Mouse (Mus musculus) MEL (cell line): ENCODE data around the gene Majin. TPM values are rescaled to one million over a fixed set of nuclear protein-coding genes. Genes with fewer than 3 reads are reported as not detected.

Experiments used
- DNase-seq: peaks from one replicate; pipeline ENCODE4 v3.0.0; 2011; ENCODE audit warnings: low read depth, low spot score
- H3K27ac ChIP-seq: 2 replicates; pipeline ENCODE4 v1.5.1; 2012; ENCODE audit warnings: low read depth, mild to moderate bottlenecking, control low read depth, low read length, moderate library complexity; ENCODE audit not compliant: control insufficient read depth
- H3K27me3 ChIP-seq, 2 experiments: fragments of 150-350 bp in 1 of 2; sonication (generic) in 1 of 2; 2 replicates each; pipeline ENCODE4 v1.6.1; 2012; ENCODE audit warnings: low read length in 2 of 2, mild to moderate bottlenecking in 2 of 2, improper control_type of control experiment in 1 of 2, moderate library complexity in 1 of 2; ENCODE audit not compliant: insufficient read depth in 2 of 2, control insufficient read depth in 1 of 2
- H3K36me3 ChIP-seq, 2 experiments: 2 replicates each; pipeline ENCODE4 v1.6.1; 2012 to 2014; ENCODE audit warnings: low read length in 2 of 2, improper control_type of control experiment in 1 of 2, inconsistent platforms in 1 of 2, mild to moderate bottlenecking in 1 of 2; ENCODE audit not compliant: insufficient read depth in 2 of 2, control insufficient read depth in 1 of 2
- H3K4me1 ChIP-seq, 2 experiments: fragments of 150-350 bp in 1 of 2; sonication (generic) in 1 of 2; 2 replicates each; pipeline ENCODE4 v1.6.1; 2012; ENCODE audit warnings: low read length in 2 of 2, improper control_type of control experiment in 1 of 2, mild to moderate bottlenecking in 1 of 2; ENCODE audit not compliant: insufficient read depth in 2 of 2, control insufficient read depth in 1 of 2
- H3K4me3 ChIP-seq, 2 experiments: fragments of 150-350 bp in 1 of 2; sonication (generic) in 1 of 2; 2 replicates each; pipeline ENCODE4 v1.5.1; 2012; ENCODE audit warnings: low read depth in 2 of 2, low read length in 2 of 2, mild to moderate bottlenecking in 2 of 2, moderate library complexity in 2 of 2, control low read depth in 1 of 2, improper control_type of control experiment in 1 of 2; ENCODE audit not compliant: control insufficient read depth in 1 of 2, insufficient read depth in 1 of 2
- H3K79me2 ChIP-seq: 2 replicates; pipeline ENCODE4 v1.6.1; 2012; ENCODE audit warnings: mild to moderate bottlenecking, low read length, moderate library complexity; ENCODE audit not compliant: control insufficient read depth, poor library complexity, insufficient read depth
- H3K9ac ChIP-seq: 2 replicates; pipeline ENCODE4 v1.6.1; 2012; ENCODE audit warnings: low read depth, mild to moderate bottlenecking, control low read depth, low read length, moderate library complexity; ENCODE audit not compliant: control insufficient read depth, poor library complexity, severe bottlenecking
- H3K9me3 ChIP-seq: fragments of 150-350 bp; sonication (generic); replicated peaks from 2 replicates; pipeline ENCODE4 v1.6.1; 2012; ENCODE audit warnings: mild to moderate bottlenecking, low read length, improper control_type of control experiment, moderate library complexity; ENCODE audit not compliant: insufficient read depth
- BHLHE40 ChIP-seq: IDR thresholded peaks from 2 replicates; pipeline ENCODE4 v1.6.1; 2012; ENCODE audit warnings: low read depth, mild to moderate bottlenecking, inconsistent platforms, low read length, improper control_type of control experiment, borderline replicate concordance
- CHD1 ChIP-seq: IDR thresholded peaks from 2 replicates; pipeline ENCODE4 v1.6.1; 2012; ENCODE audit warnings: low read depth, mild to moderate bottlenecking, inconsistent platforms, low read length, improper control_type of control experiment
- CTCF ChIP-seq, 3 experiments: IDR thresholded peaks in 2 of 3; conservative IDR thresholded peaks in 1 of 3; 2 replicates each; pipeline ENCODE4 v1.5.1; 2011 to 2012; ENCODE audit warnings: low read length in 3 of 3, low read depth in 2 of 3, mild to moderate bottlenecking in 2 of 3, improper control_type of control experiment in 1 of 3, inconsistent platforms in 1 of 3, mixed read lengths in 1 of 3, moderate library complexity in 1 of 3; ENCODE audit not compliant: control insufficient read depth in 1 of 3, insufficient read depth in 1 of 3, poor library complexity in 1 of 3, severe bottlenecking in 1 of 3
- ELF1 ChIP-seq: IDR thresholded peaks from 2 replicates; pipeline ENCODE4 v1.6.1; 2014; ENCODE audit warnings: low read depth, mild to moderate bottlenecking, inconsistent platforms, low read length, improper control_type of control experiment, moderate library complexity
- EP300 ChIP-seq, 2 experiments: IDR thresholded peaks; 2 replicates each; pipeline ENCODE4 v1.6.1; 2011; ENCODE audit warnings: improper control_type of control experiment in 2 of 2, low read length in 2 of 2, low read depth in 1 of 2, mild to moderate bottlenecking in 1 of 2
- ETS1 ChIP-seq: IDR thresholded peaks from 2 replicates; pipeline ENCODE4 v1.6.1; 2012; ENCODE audit warnings: low read depth, mild to moderate bottlenecking, inconsistent platforms, low read length, improper control_type of control experiment, moderate library complexity
- GATA1 ChIP-seq: IDR thresholded peaks from 2 replicates; pipeline ENCODE4 v1.6.1; 2011; ENCODE audit warnings: low read depth, low read length, improper control_type of control experiment
- HCFC1 ChIP-seq: IDR thresholded peaks from 2 replicates; pipeline ENCODE4 v1.6.1; 2012; ENCODE audit warnings: low read depth, mild to moderate bottlenecking, inconsistent platforms, low read length, improper control_type of control experiment, moderate library complexity
- JUND ChIP-seq: IDR thresholded peaks from 2 replicates; pipeline ENCODE4 v1.6.1; 2011; ENCODE audit warnings: low read depth, mild to moderate bottlenecking, improper control_type of control experiment, low read length
- MAX ChIP-seq: IDR thresholded peaks from 2 replicates; pipeline ENCODE4 v1.6.1; 2011; ENCODE audit warnings: low read length, improper control_type of control experiment
- MAZ ChIP-seq: IDR thresholded peaks from 2 replicates; pipeline ENCODE4 v1.6.1; 2012; ENCODE audit warnings: low read depth, mild to moderate bottlenecking, inconsistent platforms, low read length, improper control_type of control experiment
- MEF2A ChIP-seq: IDR thresholded peaks from 2 replicates; pipeline ENCODE4 v1.6.1; 2014; ENCODE audit warnings: low read depth, mild to moderate bottlenecking, inconsistent platforms, low read length, improper control_type of control experiment; ENCODE audit not compliant: poor library complexity, insufficient replicate concordance, severe bottlenecking; ENCODE audit errors: extremely low read depth
- MXI1 ChIP-seq: IDR thresholded peaks from 2 replicates; pipeline ENCODE4 v1.6.1; 2011; ENCODE audit warnings: mild to moderate bottlenecking, low read depth, low read length, improper control_type of control experiment
- MYB ChIP-seq: IDR thresholded peaks from 2 replicates; pipeline ENCODE4 v1.6.1; 2011; ENCODE audit warnings: mild to moderate bottlenecking, low read depth, low read length, improper control_type of control experiment
- NELFE ChIP-seq: IDR thresholded peaks from 2 replicates; pipeline ENCODE4 v1.6.1; 2011; ENCODE audit warnings: low read depth, low read length, improper control_type of control experiment
- NRF1 ChIP-seq: IDR thresholded peaks from 2 replicates; pipeline ENCODE4 v1.6.1; 2014; ENCODE audit warnings: low read depth, mild to moderate bottlenecking, inconsistent platforms, low read length, improper control_type of control experiment, moderate library complexity; ENCODE audit not compliant: poor library complexity, insufficient read depth, severe bottlenecking
- POLR2A ChIP-seq, 2 experiments: IDR thresholded peaks; 2 replicates each; pipeline ENCODE4 v1.6.1; 2011 to 2012; ENCODE audit warnings: low read length in 2 of 2, mild to moderate bottlenecking in 2 of 2, control low read depth in 1 of 2, improper control_type of control experiment in 1 of 2, low read depth in 1 of 2, moderate library complexity in 1 of 2; ENCODE audit not compliant: control insufficient read depth in 1 of 2, insufficient read depth in 1 of 2, poor library complexity in 1 of 2
- POLR2AphosphoS2 ChIP-seq: IDR thresholded peaks from 2 replicates; pipeline ENCODE4 v1.6.1; 2011; ENCODE audit warnings: low read length, improper control_type of control experiment
- RAD21 ChIP-seq: IDR thresholded peaks from 2 replicates; pipeline ENCODE4 v1.6.1; 2011; ENCODE audit warnings: mild to moderate bottlenecking, low read depth, low read length, improper control_type of control experiment
- RCOR1 ChIP-seq: IDR thresholded peaks from 2 replicates; pipeline ENCODE4 v1.6.1; 2012; ENCODE audit warnings: low read depth, mild to moderate bottlenecking, inconsistent platforms, low read length, improper control_type of control experiment
- SIN3A ChIP-seq: IDR thresholded peaks from 2 replicates; pipeline ENCODE4 v1.6.1; 2012; ENCODE audit warnings: low read length, improper control_type of control experiment, inconsistent platforms
- SMC3 ChIP-seq: IDR thresholded peaks from 2 replicates; pipeline ENCODE4 v1.6.1; 2011; ENCODE audit warnings: low read depth, low read length, improper control_type of control experiment
- TAL1 ChIP-seq: IDR thresholded peaks from 2 replicates; pipeline ENCODE4 v1.6.1; 2012; ENCODE audit warnings: mild to moderate bottlenecking, inconsistent platforms, low read length, moderate library complexity, mixed read lengths
- TCF12 ChIP-seq: IDR thresholded peaks from 2 replicates; pipeline ENCODE4 v1.6.1; 2014; ENCODE audit warnings: low read depth, mild to moderate bottlenecking, inconsistent platforms, low read length, improper control_type of control experiment, moderate library complexity
- USF1 ChIP-seq: IDR thresholded peaks from 2 replicates; pipeline ENCODE4 v1.6.1; 2014; ENCODE audit warnings: low read depth, mild to moderate bottlenecking, inconsistent platforms, low read length, improper control_type of control experiment, moderate library complexity
- USF2 ChIP-seq, 2 experiments: IDR thresholded peaks; 2 replicates each; pipeline ENCODE4 v1.6.1; 2011 to 2012; ENCODE audit warnings: improper control_type of control experiment in 2 of 2, low read length in 2 of 2, borderline replicate concordance in 1 of 2, inconsistent platforms in 1 of 2, low read depth in 1 of 2, mild to moderate bottlenecking in 1 of 2; ENCODE audit not compliant: insufficient read depth in 1 of 2
- ZC3H11A ChIP-seq: IDR thresholded peaks from 2 replicates; pipeline ENCODE4 v1.6.1; 2012; ENCODE audit warnings: low read depth, mild to moderate bottlenecking, inconsistent platforms, low read length, improper control_type of control experiment
- ZKSCAN1 ChIP-seq: IDR thresholded peaks from 2 replicates; pipeline ENCODE4 v1.6.1; 2012; ENCODE audit warnings: low read depth, mild to moderate bottlenecking, inconsistent platforms, low read length, improper control_type of control experiment, moderate library complexity
- ZNF384 ChIP-seq: IDR thresholded peaks from 2 replicates; pipeline ENCODE4 v1.6.1; 2012; ENCODE audit warnings: low read depth, mild to moderate bottlenecking, inconsistent platforms, low read length, improper control_type of control experiment
- polyA plus RNA-seq, 2 experiments: library from polyadenylated mRNA; stranded (reverse) in 1 of 2; unstranded in 1 of 2; fragments of >175 nt in 1 of 2; fragments of >200 nt in 1 of 2; gene quantifications; 2 replicates each; pipeline versions ENCODE4 v1.2.1 to v1.2.4; 2012; ENCODE audit warnings: low replicate concordance in 2 of 2, low read depth in 1 of 2; ENCODE audit not compliant: insufficient read length in 2 of 2, insufficient read depth in 1 of 2, missing spikeins in 1 of 2
- total RNA-seq: library from RNA; depleted of rRNA; stranded (reverse); fragments of 300-350 nt; gene quantifications from 2 replicates; pipeline ENCODE4 v1.2.3, GENCODE M21; 2012

The Majin gene
- total and polyA plus RNA-seq, 3 experiments, result not detected

GRCm38 (mm10) chr19:6140374-6140677 lies 43.9 kb upstream of the Majin start:
- H3K4me1 ChIP-seq, result peaks cover 2 to 11% of the 10 kb centered on the region in 2 experiments; a peak in 3 of 4 replicates
- H3K79me2 ChIP-seq, result peaks cover 5% of the 10 kb centered on the region; the same call in 1 of the 2 replicates
- peak overlapping the region; percentile 93 for H3K27ac ChIP-seq
- no peak for TF ChIP-seq HCFC1
- no peak for TF ChIP-seq ZNF384
- TF ChIP-seq, all 39 proteins: peak for 0
- Histone ChIP-seq H3K4me3 (peak overlapping the region; percentile 73 to 74), H3K27me3 (no peaks in the 10 kb centered on the region), H3K9ac (peak overlapping the region; percentile 88), H3K36me3 (peaks cover 2 to 7% of the 10 kb centered on the region in 2 experiments; a peak in 2 of 4 replicates), H3K9me3 (no peaks in the 10 kb centered on the region)
- no peak for DNase-seq

GRCm38 (mm10) chr19:6140678-6141393 lies 43.4 kb upstream of the Majin start, which contains the start of gene Batf2:
TSS of gene Batf2 (plus strand) at chr19:6140983.
- TF ChIP-seq RAD21, result no peak
- TF ChIP-seq ZC3H11A, result no peak
- TF ChIP-seq USF2 (IDR thresholded peaks at IDR 0.05; ENCODE audit: borderline replicate concordance in 1 of 2, insufficient read depth in 1 of 2, low read depth in 1 of 2, low read length in 2 of 2), result peak; percentile 81 to 94; a peak in 3 of 4 replicates
- peak; percentile 74 for TF ChIP-seq HCFC1
- TF ChIP-seq TCF12, result no peak
- no peak for TF ChIP-seq GATA1
- peak; percentile 89; the same call in 1 of the 2 replicates for TF ChIP-seq NELFE
- peak; percentile 66; the same call in 1 of the 2 replicates for TF ChIP-seq MXI1
- TF ChIP-seq CTCF (IDR thresholded peaks at IDR 0.05 in 2 of 3, conservative IDR thresholded peaks at IDR 0.05 in 1 of 3; ENCODE audit: control insufficient read depth in 1 of 3, insufficient read depth in 1 of 3, low read depth in 2 of 3, low read length in 3 of 3, poor library complexity in 1 of 3, severe bottlenecking in 1 of 3), result peak in 2 of 3 experiments; percentile 79 to 92; a peak in 4 of 6 replicates
- peak; percentile 89 for TF ChIP-seq MAX
- peak; percentile 66 for TF ChIP-seq MAZ
- no peak for TF ChIP-seq TAL1
- no peak for TF ChIP-seq JUND
- no peak for TF ChIP-seq ZKSCAN1
- no peak for TF ChIP-seq MEF2A
- TF ChIP-seq SIN3A, result peak; percentile 88
- peak; percentile 97 for TF ChIP-seq CHD1
- TF ChIP-seq NRF1, result no peak
- TF ChIP-seq BHLHE40, result peak; percentile 88
- peak; percentile 99 for TF ChIP-seq USF1
- no peak for TF ChIP-seq EP300 (IDR thresholded peaks at IDR 0.05; ENCODE audit: low read depth in 1 of 2, low read length in 2 of 2)
- TF ChIP-seq MYB, result no peak
- peak; percentile 70 to 77; a peak in 2 of 4 replicates for TF ChIP-seq POLR2A (IDR thresholded peaks at IDR 0.05; ENCODE audit: control insufficient read depth in 1 of 2, insufficient read depth in 1 of 2, low read depth in 1 of 2, low read length in 2 of 2, poor library complexity in 1 of 2)
- no peak for TF ChIP-seq ELF1
- TF ChIP-seq ETS1, result no peak
- TF ChIP-seq POLR2AphosphoS2, result 0 out of 2 replicates have a peak, but pooled peaks have one; percentile 42
- peak; percentile 22; the same call in 1 of the 2 replicates for TF ChIP-seq SMC3
- TF ChIP-seq RCOR1, result no peak; the same call in 1 of the 2 replicates
- TF ChIP-seq, all 39 proteins: peak for 14
- no peaks in the 10 kb centered on the region for H3K9me3 ChIP-seq
- H3K27ac ChIP-seq, result peak within 1 kb of the TSS; percentile 93
- H3K27me3 ChIP-seq, result no peaks in the 10 kb centered on the region
- H3K9ac ChIP-seq, result peak within 1 kb of the TSS; percentile 88
- peaks cover 2 to 11% of the 10 kb centered on the region in 2 experiments; a peak in 3 of 4 replicates for H3K4me1 ChIP-seq
- peak; percentile 98 for DNase-seq
- peaks cover 0 to 7% of the 10 kb centered on the region in 2 experiments; a peak in 2 of 4 replicates for H3K36me3 ChIP-seq
- H3K79me2 ChIP-seq, result peaks cover 5% of the 10 kb centered on the region; the same call in 1 of the 2 replicates
- peak within 1 kb of the TSS; percentile 73 to 74 for H3K4me3 ChIP-seq
